Mouse (Mus musculus) E14TG2a.4 (cell line): ENCODE measurements around the gene Cdc42ep4.
A peak's percentile ranks its signal among the peaks of the same experiment; 100 is the strongest.

Source experiments
- H3K27me3 ChIP-seq: 2 replicates; pipeline ENCODE4 v1.6.1; 2014; ENCODE audit warnings: low read length, control low read depth; ENCODE audit not compliant: insufficient read depth
- H3K36me3 ChIP-seq: 2 replicates; pipeline ENCODE4 v1.6.1; 2014; ENCODE audit warnings: low read length, control low read depth; ENCODE audit not compliant: insufficient read depth
- H3K4me1 ChIP-seq: replicated peaks from 2 replicates; pipeline ENCODE4 v1.6.1; 2014; ENCODE audit warnings: low read depth, low read length, control low read depth
- H3K4me3 ChIP-seq: replicated peaks from 2 replicates; pipeline ENCODE4 v1.5.1; 2014; ENCODE audit warnings: mild to moderate bottlenecking, low read length
- H3K9me3 ChIP-seq: 2 replicates; pipeline ENCODE4 v1.6.1; 2014; ENCODE audit warnings: low read length, control low read depth
- CTCF ChIP-seq: conservative IDR thresholded peaks from 2 replicates; pipeline ENCODE4 v1.5.1; 2014; ENCODE audit warnings: low read length
- NANOG ChIP-seq: IDR thresholded peaks from 2 replicates; pipeline ENCODE4 v1.6.1; 2014; ENCODE audit warnings: borderline replicate concordance, low read length, mixed read lengths
- POU5F1 ChIP-seq: IDR thresholded peaks from 2 replicates; pipeline ENCODE4 v1.6.1; 2014; ENCODE audit warnings: low read length, borderline replicate concordance

Cdc42ep4 gene

DNA sequence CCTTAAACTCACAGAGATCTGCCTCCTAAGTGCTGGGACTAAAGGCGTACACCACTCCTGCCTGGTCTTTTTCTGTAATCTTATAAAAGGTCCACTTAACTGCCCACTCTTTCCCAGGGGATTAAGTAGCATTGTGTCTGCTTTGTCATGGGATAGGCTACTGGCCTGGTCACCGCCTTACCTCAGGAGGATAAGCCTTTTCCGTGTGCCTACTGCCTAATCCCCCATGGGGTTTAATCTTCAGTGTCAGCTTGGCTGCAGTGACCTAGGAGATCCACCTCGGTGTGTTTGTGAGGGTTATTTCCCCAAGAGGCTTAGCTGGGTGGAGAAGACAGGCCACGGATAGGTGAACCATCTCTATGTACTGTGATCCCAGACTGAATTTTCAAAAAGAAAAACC, 54.1 kb downstream of the Cdc42ep4 start:
- TF ChIP-seq POU5F1 = no peak
- TF ChIP-seq NANOG = no peak
- TF ChIP-seq CTCF = no peak
- H3K4me3 ChIP-seq = no peak overlapping the region
- H3K36me3 ChIP-seq = peaks cover 92% of the 10 kb centered on the region

DNA sequence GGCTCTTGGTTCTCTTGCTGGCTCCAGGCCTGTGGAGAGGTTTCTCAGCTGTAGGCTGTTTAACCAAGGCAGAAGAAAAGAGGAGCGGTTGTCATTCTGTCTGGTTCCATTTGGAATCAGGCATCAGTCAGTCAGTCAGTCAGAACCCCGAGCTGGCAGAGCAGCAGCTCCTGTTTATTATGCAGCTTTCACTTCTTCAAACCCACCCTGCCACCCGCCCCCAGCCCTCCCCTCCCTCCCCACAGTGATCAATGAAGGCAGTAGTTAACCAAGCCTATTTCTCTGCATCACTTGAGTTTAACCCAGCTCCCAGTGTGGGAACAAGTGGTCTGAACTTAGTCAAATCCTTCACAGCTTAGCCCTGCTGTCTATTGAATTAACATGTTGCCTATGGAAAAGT, 59.8 kb downstream of the Cdc42ep4 start:
- no peak for TF ChIP-seq NANOG
- no peak for TF ChIP-seq POU5F1
- TF ChIP-seq CTCF = no peak
- Histone ChIP-seq H3K27me3 (no peaks in the 10 kb centered on the region), H3K36me3 (peaks cover 93% of the 10 kb centered on the region), H3K4me1 (peaks cover 85% of the 10 kb centered on the region), H3K4me3 (no peak overlapping the region), H3K9me3 (no peaks in the 10 kb centered on the region)

More for the DNA sequence above, 54.1 kb downstream of the Cdc42ep4 start:
- Histone ChIP-seq H3K4me1 (peaks cover 76% of the 10 kb centered on the region), H3K27me3 (no peaks in the 10 kb centered on the region), H3K9me3 (no peaks in the 10 kb centered on the region)

DNA sequence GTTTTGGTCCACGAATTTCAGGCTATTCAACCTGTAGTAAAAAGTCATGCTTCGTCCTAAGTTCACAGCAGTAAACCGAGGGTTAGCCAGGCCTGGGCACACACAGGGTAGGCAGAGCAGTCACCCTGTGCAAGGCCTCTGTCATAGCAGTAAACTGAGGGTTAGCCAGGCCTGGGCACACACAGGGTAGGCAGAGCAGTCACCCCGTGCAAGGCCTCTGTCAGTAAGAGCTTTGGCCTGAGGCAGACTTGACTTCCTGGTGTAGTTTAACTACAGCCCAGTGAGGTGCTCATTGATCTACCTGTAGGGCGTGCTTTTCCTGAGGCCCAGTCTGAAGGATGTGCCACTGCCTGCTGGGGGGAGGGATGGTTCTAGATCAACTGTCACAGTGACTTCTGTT, 60.4 kb downstream of the Cdc42ep4 start:
- Histone ChIP-seq H3K9me3 (no peaks in the 10 kb centered on the region), H3K36me3 (peaks cover 92% of the 10 kb centered on the region), H3K4me3 (no peak overlapping the region), H3K27me3 (no peaks in the 10 kb centered on the region), H3K4me1 (peaks cover 90% of the 10 kb centered on the region)
- TF ChIP-seq CTCF (no peak), POU5F1 (no peak), NANOG (no peak)

DNA sequence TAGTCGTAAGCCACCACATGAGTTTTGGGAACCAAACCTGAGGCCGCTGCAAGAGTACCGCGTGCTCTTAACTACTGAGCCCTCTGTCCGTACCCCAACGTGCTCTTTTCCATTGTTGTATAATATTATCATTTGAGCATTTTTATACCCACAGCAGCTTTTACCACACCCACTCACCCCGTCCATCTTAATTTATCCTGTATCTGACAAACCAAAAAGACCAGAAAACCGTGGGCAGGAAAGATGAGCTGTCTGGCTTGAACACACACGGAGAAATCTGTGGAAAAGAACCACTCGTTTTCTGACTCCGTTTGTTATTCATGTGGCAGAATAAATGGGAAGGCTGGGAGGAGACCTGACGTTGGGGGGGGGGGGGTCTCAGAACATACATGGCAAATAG, 61.2 kb downstream of the Cdc42ep4 start:
- H3K27me3 ChIP-seq = no peaks in the 10 kb centered on the region
- H3K36me3 ChIP-seq = peaks cover 84% of the 10 kb centered on the region
- peaks cover 95% of the 10 kb centered on the region for H3K4me1 ChIP-seq
- TF ChIP-seq CTCF (no peak), POU5F1 (no peak), NANOG (no peak)
- H3K4me3 ChIP-seq = no peak overlapping the region
- no peaks in the 10 kb centered on the region for H3K9me3 ChIP-seq

DNA sequence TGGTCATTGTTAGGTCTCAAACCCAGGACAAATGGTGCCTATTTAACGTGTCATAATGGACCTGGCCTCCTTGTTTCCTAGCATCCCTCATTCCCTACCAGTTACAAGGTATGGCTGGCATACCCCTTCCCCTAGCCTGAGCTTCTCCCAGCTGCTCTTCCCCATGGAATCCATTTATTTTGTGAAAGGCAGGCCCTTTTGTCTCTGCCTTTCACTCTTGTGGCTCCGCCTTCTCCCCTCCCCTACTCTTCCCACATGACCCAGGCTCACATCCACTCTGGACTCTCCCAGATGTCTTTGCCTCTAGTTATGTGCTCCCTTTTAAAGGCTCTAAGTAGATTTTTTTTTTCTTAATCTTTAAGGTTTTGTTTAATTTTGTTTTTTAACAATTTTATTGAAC, 64.7 kb downstream of the Cdc42ep4 start:
- TF ChIP-seq CTCF (no peak), POU5F1 (no peak), NANOG (no peak)
- Histone ChIP-seq H3K4me3 (peak overlapping the region; percentile 23; the same call in 1 of the 2 replicates), H3K27me3 (no peaks in the 10 kb centered on the region), H3K9me3 (no peaks in the 10 kb centered on the region), H3K36me3 (peaks cover 49% of the 10 kb centered on the region), H3K4me1 (peaks cover 80% of the 10 kb centered on the region)

DNA sequence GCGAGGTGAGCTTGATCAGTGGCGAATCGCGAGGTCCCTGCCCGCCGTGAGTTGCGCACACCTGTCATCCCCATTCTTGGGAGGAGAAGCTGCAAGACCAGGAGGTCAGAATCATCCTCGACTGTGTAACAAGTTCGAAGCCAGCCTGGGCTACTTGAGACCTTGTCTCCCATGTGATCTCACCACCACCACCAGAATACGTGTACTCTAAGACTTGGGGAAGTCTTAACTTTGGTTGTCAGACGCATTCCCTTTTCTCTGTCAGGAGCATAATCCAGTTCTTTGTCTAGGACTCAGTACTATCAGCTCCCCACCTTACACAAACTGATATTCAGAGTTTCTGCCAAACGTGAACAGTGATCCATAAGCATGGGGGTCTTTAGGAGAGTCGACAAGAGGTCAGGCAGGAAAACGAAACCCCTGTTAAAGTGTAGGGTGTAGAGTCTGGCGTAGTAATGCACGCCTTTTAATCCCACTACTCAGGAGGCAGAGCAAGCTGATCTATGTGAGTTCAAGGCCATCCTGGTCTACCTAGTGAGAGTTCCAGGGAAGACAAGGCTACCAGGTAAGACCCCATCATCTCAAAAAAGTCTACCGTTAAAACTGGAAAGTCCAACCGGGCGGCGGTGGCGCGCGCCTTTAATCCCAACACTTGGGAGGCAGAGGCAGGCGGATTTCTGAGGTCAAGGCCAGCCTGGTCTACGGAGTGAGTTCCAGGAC, 66.8 kb downstream of the Cdc42ep4 start:
- no peaks in the 10 kb centered on the region for H3K9me3 ChIP-seq
- H3K4me3 ChIP-seq = peak overlapping the region; percentile 98
- no peaks in the 10 kb centered on the region for H3K27me3 ChIP-seq
- TF ChIP-seq CTCF (no peak), NANOG (no peak), POU5F1 (no peak)
- H3K4me1 ChIP-seq = peaks cover 80% of the 10 kb centered on the region
- H3K36me3 ChIP-seq = peaks cover 29% of the 10 kb centered on the region

DNA sequence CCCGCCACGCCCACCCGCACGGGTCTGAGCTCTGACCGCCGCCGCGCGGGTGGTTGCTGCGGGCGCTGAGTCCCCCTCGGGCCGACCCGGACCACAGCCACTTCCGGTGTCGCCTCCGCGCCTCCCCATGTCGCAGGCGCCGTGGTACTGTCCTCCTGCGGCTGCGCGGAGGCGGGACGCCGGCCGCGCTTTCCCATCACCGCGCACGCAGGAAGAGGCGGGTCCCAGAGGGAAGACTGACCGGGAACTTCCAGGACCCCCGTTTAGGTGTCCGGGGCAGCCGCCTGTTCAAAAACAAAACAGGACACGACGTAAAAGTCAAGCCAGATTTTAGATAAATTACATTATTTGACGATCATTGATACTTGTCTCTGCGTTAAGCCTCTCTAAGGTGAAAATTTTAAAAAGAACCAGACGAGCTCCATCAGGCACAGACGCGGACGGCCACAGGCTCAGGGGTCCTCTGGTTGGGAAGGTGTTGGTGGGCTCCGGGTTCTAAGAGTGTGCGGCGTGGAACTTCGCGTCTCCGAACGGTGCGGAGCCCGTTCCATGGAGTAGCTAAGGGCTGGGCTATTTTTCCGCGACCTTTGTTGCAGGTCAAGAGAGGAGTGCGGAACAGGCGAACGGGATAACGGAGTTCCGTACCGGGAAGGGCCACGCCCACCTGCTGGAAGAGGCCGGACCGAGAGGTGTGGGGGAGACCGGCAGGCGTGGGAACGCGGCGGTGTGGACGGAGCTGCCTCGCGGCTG, 67.5 kb downstream of the Cdc42ep4 start, which contains the start of the genes Fam104a and D11Wsu47e:
Gene Fam104a, minus strand, starts transcription at position 199 of the 750 bp plus-strand sequence.
Gene D11Wsu47e, plus strand, starts transcription at position 456 of the 750 bp plus-strand sequence.
- peak within 1 kb of the TSS; percentile 98 for H3K4me3 ChIP-seq
- H3K4me1 ChIP-seq = peaks cover 80% of the 10 kb centered on the region
- TF ChIP-seq CTCF (no peak), POU5F1 (no peak), NANOG (no peak)
- H3K9me3 ChIP-seq = no peaks in the 10 kb centered on the region
- H3K36me3 ChIP-seq = peaks cover 22% of the 10 kb centered on the region
- no peaks in the 10 kb centered on the region for H3K27me3 ChIP-seq

DNA sequence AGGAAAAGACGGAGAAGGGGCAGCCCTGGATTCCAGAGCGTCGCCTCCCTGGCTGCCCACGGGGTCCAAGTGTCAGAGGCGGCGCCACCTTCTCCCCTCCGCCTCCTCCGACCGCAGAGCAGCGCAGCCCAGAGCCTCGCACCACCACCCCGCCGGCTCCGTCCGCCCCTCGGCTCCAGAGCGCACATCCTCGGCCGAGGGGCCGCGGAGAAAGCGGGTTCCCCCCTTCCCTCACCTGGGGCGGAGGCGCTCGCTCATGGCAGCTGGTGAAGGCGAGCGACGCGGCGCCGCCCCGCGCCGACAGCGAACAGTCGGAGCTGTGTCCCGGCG, 68.1 kb downstream of the Cdc42ep4 start:
- peaks cover 78% of the 10 kb centered on the region for H3K4me1 ChIP-seq
- no peaks in the 10 kb centered on the region for H3K9me3 ChIP-seq
- TF ChIP-seq NANOG (no peak), CTCF (no peak), POU5F1 (no peak)
- no peaks in the 10 kb centered on the region for H3K27me3 ChIP-seq
- peaks cover 17% of the 10 kb centered on the region for H3K36me3 ChIP-seq
- peak overlapping the region; percentile 98 for H3K4me3 ChIP-seq

DNA sequence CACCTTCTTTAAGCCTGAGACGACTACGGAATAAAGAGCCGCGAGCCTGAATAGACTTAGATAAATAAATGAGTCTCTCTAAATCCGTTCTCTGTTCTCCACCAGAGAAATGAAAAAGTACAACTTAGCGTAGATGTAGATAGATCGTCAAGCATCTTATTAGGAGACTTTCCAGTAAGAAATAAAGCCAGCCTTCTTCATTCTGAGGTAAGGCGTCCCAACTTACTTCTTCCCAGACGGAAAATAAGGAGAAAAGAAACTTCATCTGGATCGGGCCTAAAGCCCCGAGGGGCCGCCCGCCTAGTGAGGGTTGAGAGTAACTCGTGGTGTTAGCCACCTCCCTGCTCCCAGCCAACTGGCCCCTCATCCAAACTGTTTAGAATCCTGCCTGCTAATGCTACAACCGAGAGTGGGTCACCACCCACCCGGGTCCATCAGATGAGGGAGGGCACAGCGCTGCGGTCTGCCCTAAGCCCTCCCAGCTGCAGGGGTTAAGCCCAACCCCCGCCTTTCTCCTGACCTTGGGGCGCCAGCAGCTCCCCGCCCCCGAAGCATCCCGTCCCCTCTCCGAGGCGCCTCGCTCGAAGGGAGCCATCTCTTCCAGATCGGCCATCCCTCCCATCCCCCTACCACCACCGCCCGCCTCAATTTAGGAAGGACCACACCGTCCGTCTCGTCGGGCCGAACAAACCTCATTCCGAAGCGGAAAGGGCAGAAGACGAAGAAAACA, 68.6 kb downstream of the Cdc42ep4 start:
- no peaks in the 10 kb centered on the region for H3K9me3 ChIP-seq
- TF ChIP-seq NANOG = no peak
- no peak for TF ChIP-seq POU5F1
- TF ChIP-seq CTCF = no peak
- peaks cover 78% of the 10 kb centered on the region for H3K4me1 ChIP-seq
- peak overlapping the region; percentile 98 for H3K4me3 ChIP-seq
- H3K27me3 ChIP-seq = no peaks in the 10 kb centered on the region
- peaks cover 17% of the 10 kb centered on the region for H3K36me3 ChIP-seq
